Mouse (Mus musculus): ENCODE results near the gene Gm47189. TPM values are rescaled to one million over a fixed set of nuclear protein-coding genes. Genes with fewer than 3 reads are reported as not detected.

Gm47189 gene
- not detected for polyA plus RNA-seq (2017; shearing (Covaris generic))

GRCm38 (mm10) chr14:41772341-41772740, at the start of gene Gm47189:
Gene Gm47189, minus strand, starts transcription at chr14:41772441.

DNA sequence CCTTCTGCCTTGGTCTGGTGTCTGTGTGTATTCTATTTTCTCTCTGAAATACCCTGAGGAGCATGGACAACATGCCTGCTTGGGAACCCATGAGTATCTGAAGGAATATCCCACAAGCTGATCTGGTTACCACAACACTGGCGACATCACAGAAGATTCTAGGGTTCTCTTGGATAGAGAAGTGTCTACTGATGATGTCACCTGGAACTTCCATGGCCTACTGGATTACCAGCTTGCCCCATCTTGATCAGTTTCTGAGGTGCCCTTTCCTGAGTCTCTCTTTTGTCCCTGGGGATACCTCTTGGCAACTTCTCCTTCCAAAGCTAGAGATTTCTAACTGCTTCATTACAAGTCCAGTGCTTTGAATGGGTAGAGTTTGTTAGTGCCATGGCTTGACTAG, 21.7 kb downstream of the Gm47189 start, which contains the start of gene Gm7929:
Gm7929 (minus strand) TSS at position 101 of the 400 bp plus-strand sequence.

Other genes with a start within 250 kb of the Gm47189 start
- gene Gm7970, start 216.9 kb downstream of the Gm47189 start, polyA plus RNA-seq (2017; shearing (Covaris generic)) = not detected
- not detected for gene 1700049E17Rik2, start 199.2 kb downstream of the Gm47189 start, polyA plus RNA-seq (2017; shearing (Covaris generic))
- not detected for gene Gm3072, start 147.8 kb downstream of the Gm47189 start, polyA plus RNA-seq (2017; shearing (Covaris generic))
- not detected for gene Gm3676, start 126.0 kb downstream of the Gm47189 start, polyA plus RNA-seq (2017; shearing (Covaris generic))
- not detected for gene Gm8068, start 70.6 kb downstream of the Gm47189 start, polyA plus RNA-seq (2017; shearing (Covaris generic))
- gene Gm7929, start 21.8 kb downstream of the Gm47189 start, polyA plus RNA-seq (2017; shearing (Covaris generic)) = not detected
- not detected for gene Gm7980, start 134.8 kb upstream of the Gm47189 start, polyA plus RNA-seq (2017; shearing (Covaris generic))
- not detected for gene 1700049E17Rik1, start 152.5 kb upstream of the Gm47189 start, polyA plus RNA-seq (2017; shearing (Covaris generic))
- gene 1700024B05Rik, start 171.6 kb upstream of the Gm47189 start, polyA plus RNA-seq (2017; shearing (Covaris generic)) = not detected
- not detected for gene Gm6401, start 195.5 kb upstream of the Gm47189 start, polyA plus RNA-seq (2017; shearing (Covaris generic))
- not detected for gene Gm3543, start 210.9 kb upstream of the Gm47189 start, polyA plus RNA-seq (2017; shearing (Covaris generic))